Mouse (Mus musculus) layer of hippocampus, postnatal 14 days (tissue): ENCODE results near the gene Efhd1. TPM values are rescaled to one million over a fixed set of nuclear protein-coding genes. Genes with fewer than 3 reads are reported as not detected.

Experiments
- total RNA-seq, 2 experiments: library from RNA; stranded (reverse); gene quantifications; 2 replicates each; pipeline ENCODE4 v1.2.3; 2021

The Efhd1 gene
- total RNA-seq, 2 experiments from 2014 or later, result 5.4 to 6.8 TPM

Other genes with a start within 250 kb of the Efhd1 start
- gene Alppl2, start 174.4 kb upstream of the Efhd1 start, total RNA-seq, result not detected
- gene Alpi, start 162.8 kb upstream of the Efhd1 start, total RNA-seq, result under 1 TPM in 1 of 2 experiments, not detected in 1; 0.14 TPM
- gene Akp3, start 139.4 kb upstream of the Efhd1 start, total RNA-seq, result not detected
- gene Ecel1, start 107.8 kb upstream of the Efhd1 start, total RNA-seq, result 1 to 10 TPM; 3.6 to 4.4 TPM
- under 1 TPM; 0.62 to 0.91 TPM for gene Prss56, start 81.0 kb upstream of the Efhd1 start, total RNA-seq
- gene Chrnd, start 73.8 kb upstream of the Efhd1 start, total RNA-seq, result not detected
- gene Chrng, start 59.7 kb upstream of the Efhd1 start, total RNA-seq, result not detected
- gene Eif4e2, start 50.4 kb upstream of the Efhd1 start, total RNA-seq, result 10 to 100 TPM; 73.0 to 81.0 TPM
- 10 to 100 TPM; 83.6 to 85.5 TPM for gene Gigyf2, start 62.6 kb downstream of the Efhd1 start, total RNA-seq
- gene Kcnj13, start 130.4 kb downstream of the Efhd1 start, total RNA-seq, result 10 to 100 TPM in 1 of 2 experiments, 1 to 10 TPM in 1; 1.0 to 14.5 TPM
- not detected for gene Snorc, start 205.9 kb downstream of the Efhd1 start, total RNA-seq
- under 1 TPM in 1 of 2 experiments, not detected in 1; 0.30 TPM for gene Neu2, start 245.5 kb downstream of the Efhd1 start, total RNA-seq